Mouse (Mus musculus): ENCODE measurements around the gene Defb18. TPM values are rescaled to one million over a fixed set of nuclear protein-coding genes. Genes with fewer than 3 reads are reported as not detected.
"Not testable (repeated sequence)": the region's sequence is repeated elsewhere in the genome, so short reads cannot be mapped to it uniquely, and the experiment has no call there.

The Defb18 gene
- total RNA-seq (2021) = not detected

DNA sequence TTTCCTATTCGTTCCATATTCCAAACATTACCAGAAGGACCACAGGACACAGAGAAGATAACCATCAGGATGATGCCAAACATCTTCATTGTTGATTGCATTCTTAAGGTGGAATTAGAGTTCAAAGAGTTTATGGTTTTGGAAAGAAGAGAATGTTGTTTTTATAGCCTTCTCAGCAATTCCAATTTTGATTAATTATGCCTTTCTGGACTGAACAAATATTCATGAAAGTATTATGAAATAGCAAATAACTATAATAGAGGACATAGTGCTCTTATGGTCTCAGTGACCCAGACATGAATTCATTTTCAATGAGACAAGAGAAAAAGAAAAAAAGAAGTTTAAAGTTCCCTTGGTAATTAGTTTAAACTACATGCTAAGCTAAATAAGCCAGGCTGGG lies at the start of gene Defb18:
Gene Defb18 (minus strand): TSS at position 101 of the 400 bp plus-strand sequence.
- no peak for DNase-seq

GRCm38 (mm10) chr1:18271095-18271494 lies 33.9 kb upstream of the Defb18 start:
- intact Hi-C loops (cut with DNase I) = no loop called here
- DNase-seq = no peak

More for the DNA sequence above, at the start of gene Defb18:
- intact Hi-C loops (cut with DNase I) = no loop called here

GRCm38 (mm10) chr1:18268845-18269244 lies 31.6 kb upstream of the Defb18 start:
- intact Hi-C loops (cut with DNase I) = no loop called here
- DNase-seq = no peak

- no peak for DNase-seq
- intact Hi-C loops (cut with DNase I) = no loop called here
These were observed 27.8 kb upstream of the Defb18 start, which contains the start of gene Defb41 for GRCm38 (mm10) chr1:18265038-18265437. TSS of gene Defb41 (minus strand) at chr1:18265138.

GRCm38 (mm10) chr1:18245801-18246580 lies 8.7 kb upstream of the Defb18 start:
- intact Hi-C loops (cut with DNase I); DNase-seq: not testable (repeated sequence)

DNA sequence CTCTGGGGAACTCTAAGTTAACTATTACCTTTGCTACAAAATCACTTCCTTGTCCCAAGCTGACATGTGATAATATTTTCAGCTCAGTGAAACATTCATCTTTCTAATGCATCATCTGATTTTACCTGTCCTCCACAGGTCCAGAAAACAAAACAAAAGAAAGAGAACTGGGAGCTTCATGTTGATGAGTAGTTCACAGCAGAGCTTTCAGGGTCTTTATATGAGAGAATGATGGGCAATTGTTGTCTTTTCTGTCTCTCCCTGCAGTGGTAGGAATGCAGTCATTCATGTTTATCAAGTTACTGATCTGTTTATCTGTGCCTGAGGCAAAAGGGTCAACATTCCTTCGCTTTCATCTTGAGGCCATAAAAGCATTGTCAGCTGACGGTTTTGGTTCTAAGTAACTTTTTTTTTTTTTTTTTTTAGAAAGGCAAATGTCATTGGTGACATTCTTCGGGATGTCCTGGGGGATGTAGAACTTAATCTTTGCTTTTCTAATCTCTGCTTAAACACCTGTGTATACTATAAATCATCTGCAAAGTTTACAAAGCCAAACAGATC lies 13.8 kb downstream of the Defb18 start:
- intact Hi-C loops (cut with DNase I) = no loop called here
- DNase-seq = no peak

DNA sequence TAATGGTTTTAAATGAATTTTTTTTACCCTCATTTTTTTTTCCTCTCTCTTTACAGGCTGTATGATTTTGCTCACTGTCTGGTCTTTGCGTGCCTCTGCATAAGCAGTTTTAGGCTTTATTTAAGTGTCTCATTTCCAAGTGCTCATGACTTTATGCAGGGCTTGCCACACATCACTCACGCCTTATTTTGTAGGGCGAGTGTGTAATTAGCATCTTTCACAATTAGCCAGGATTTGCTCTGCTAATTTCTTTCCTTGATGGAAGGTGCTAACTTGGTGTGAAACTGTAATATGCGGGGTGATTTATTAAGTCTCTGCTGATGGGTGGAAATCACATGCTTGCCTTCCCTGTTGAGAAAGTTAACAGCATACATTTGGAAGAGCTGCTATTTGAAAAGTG lies 45.5 kb downstream of the Defb18 start:
- no peak for DNase-seq
- intact Hi-C loops (cut with DNase I) = no loop called here

DNA sequence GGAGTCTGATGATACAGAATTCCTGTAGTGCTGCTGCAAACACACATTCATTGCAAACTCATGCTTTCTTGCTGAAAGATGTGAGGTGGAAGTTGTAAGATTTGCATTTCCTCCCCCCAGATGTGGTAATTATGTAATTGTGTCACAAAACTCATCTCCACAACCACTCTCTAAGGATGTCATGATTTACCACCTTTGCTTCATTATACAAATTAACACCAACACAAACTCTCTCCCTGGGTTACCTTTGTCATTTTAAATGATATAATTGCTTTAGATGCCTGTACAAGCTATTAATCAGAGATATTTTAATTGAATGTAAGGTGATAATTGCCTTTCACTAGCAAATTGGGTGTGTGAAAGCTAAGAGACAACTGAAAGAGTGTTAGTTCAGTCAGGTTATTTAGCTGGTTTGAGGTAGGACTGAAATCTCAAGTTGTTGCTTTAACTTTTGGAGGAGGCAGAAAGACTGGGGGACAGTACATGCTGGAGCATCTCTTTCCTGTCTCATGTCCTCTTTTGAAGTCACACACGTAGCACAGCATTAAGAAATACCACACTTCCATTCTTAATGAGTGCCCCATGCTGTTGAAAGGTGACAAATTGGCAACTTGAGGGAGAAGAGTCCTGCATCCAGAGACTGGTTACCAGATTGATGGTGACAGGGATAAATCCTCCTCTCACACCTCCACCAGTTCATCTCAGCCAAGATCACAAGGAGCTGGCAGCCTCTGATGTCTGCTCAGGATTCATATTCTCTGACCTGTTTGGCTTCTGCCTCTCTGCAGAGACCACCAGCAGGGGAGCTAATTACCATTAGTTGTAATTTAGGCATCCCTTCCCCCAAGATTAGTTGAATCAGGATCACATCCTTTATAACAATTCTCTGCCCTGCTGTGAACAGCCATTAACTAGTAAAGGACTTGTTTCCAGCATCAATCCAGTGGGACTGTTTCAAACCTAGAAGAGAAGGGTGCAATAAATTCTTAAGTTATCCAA lies 46.2 kb downstream of the Defb18 start:
- intact Hi-C loops (cut with DNase I) = no loop called here
- DNase-seq = no peak

Other genes with a start within 250 kb of the Defb18 start
- gene Crisp4, start 91.5 kb downstream of the Defb18 start, total RNA-seq (2021) = not detected
- gene Defb41, start 27.7 kb upstream of the Defb18 start, total RNA-seq (2021) = not detected